Mouse (Mus musculus) heart, postnatal 10 days (tissue): ENCODE measurements around the gene Lpin2. TPM values are rescaled to one million over a fixed set of nuclear protein-coding genes. Genes with fewer than 3 reads are reported as not detected.

Source experiments
- DNase-seq, 2 experiments: peaks; one replicate each; pipeline ENCODE4 v3.0.0; 2021
- intact Hi-C: fragments of 180-260 bp; cut with DNase I; formaldehyde crosslinking; loops from one replicate; pipeline ENCODE4 v1.15.1; 2025
- total RNA-seq, 2 experiments: library from RNA; stranded (reverse); gene quantifications; 2 replicates each; pipeline ENCODE4 v1.2.3; 2021

Gene Lpin2
- total RNA-seq, 2 experiments from 2014 or later = 11.9 to 14.4 TPM

DNA sequence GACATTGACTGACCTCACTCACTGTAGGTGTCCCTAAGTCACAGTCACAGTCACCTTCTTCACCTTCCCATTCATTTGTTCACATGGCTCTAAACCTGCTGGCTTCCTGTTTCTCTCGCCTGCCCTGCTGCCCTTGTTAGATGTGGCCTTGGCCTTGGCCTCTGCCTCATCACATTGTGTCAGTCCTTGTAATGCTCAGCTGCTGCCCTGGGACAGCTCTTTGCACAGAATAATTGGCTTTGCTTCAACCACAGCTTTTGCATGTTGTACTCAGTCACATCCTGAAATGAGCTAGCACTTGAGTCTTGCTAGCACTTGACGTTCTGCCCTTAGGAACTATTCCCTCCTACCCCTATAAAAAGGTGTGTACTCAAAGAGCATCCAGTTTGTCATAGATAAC is 42.2 kb downstream of the Lpin2 start:
- no peak for DNase-seq

DNA sequence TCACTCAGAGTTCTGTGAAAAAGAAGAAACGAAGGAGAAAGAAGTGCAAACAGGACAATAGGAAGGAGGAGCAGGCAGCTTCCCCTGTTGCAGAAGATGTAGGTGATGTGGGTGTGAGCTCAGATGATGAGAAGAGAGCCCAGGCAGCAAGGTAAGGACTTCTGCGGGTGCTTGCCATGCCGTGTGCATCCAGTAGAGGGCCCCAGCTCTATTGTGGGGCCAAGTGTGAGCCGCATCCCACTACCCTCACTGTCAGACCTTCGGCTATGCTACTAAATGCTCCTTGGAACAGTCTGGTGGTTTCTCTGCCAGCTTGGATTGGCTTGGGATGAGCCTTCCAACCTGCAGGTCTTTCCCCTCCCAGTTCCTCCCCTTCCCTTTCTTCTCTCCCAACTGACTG is 42.7 kb downstream of the Lpin2 start:
- DNase-seq = peak; percentile 53 to 66
- intact Hi-C loops = no loop called here

More for the DNA sequence above, 42.2 kb downstream of the Lpin2 start:
- intact Hi-C loops = no loop called here

DNA sequence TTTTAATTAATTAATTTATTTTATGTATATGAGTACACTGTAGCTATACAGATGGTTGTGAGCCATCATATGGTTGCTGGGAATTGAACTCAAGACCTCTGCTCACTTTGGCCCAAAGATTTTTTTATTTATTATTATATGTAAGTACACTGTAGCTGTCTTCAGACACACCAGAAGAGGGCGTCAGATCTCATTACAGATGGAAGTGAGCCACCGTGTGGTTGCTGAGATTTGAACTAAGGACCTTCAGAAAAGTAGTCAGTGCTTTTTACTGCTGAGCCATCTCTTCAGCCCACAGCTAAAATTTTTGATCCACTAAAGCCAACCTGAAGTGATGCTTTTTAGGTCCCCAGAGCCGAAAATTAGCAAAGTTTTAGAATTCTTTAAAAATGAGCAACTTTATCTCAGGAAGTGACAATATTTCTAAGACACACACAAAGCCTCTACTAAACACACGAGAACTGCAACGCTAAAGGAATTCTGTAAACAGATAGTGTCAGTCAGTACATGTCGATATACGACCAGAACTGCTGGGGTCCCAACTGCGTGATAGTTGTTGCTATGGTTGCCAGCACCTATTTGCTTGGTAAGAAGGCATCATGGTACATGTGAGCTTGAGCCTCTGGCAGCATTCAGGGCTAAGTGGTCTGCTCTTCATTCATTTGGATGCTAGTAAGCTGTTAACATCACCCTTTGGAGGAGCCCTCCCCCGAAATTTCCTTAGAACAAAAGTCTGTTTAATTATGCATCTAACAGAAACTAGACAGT is 45.0 kb downstream of the Lpin2 start:
- intact Hi-C loops = no loop called here
- no peak for DNase-seq

DNA sequence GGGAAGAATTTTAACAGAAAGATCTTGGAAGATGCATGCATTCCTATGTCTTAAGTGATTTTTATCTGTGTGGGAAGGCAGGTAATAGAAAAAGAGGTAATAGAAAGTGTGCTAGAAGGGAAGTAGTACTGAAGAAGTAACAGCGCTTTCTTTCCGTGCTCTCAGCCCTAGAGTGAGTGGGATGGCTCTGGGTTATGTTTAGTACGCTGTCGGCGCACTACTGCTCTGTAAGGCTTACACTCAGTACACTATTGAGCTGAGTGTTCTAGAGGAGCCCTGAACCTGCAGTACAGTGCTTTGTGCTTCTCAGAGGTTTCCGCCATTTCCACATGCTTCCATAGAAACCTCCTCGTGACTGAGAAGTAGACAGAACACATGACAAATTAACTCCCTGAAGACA is 46.3 kb downstream of the Lpin2 start:
- intact Hi-C loops = no loop called here
- no peak for DNase-seq

- no peak for DNase-seq
- intact Hi-C loops = no loop called here
Measured at GRCm38 (mm10) chr17:71230108-71230709, 47.8 kb downstream of the Lpin2 start.

DNA sequence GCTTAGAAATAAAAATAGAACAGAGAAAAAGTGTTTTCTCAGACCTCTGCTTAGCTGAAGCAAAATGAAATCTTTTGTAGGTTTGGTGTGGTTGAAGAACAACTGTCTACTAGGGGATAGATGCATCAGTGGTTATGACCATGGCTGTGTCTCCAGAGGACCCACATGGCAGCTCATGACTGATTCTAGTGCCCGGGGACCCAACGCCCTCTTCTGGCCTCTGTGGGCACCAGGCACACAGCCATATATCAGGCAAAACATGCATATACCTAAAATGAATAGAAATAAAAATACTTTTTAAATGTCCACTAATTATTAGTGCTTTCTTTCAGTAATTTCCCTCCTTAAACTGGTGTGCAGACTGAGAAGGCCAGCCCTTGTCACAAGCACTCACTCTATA is 49.6 kb downstream of the Lpin2 start:
- no peak for DNase-seq
- intact Hi-C loops = no loop called here

- no peak for DNase-seq
- intact Hi-C loops = no loop called here
Measured at GRCm38 (mm10) chr17:71233210-71233609, 50.9 kb downstream of the Lpin2 start.

DNA sequence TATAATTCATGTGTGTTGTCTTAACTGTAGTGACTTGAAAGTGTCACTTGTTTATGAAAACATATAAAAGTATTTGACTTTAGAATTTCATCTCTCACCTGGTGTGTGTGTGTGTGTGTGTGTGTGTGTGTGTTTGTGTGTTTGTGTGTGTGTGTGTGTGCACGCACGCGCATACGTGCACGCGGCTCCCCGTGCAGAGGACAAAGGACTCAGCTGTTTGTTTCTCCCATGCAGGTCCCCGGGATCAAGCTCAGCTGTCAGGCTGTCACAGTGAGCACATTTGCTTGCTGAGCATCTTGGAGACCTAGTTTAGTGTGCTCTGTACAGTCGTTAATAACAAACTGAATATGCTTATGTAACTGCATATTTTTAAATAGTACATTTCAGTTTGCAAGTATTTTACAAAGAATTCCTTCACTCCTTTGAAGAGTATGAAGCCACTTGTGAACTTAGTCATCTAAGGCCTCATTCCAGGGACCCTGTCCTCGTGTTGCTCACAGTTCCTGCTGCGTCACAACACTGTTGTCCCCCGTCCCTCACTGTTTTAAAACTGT is 51.8 kb downstream of the Lpin2 start:
- no peak for DNase-seq
- intact Hi-C loops = no loop called here

GRCm38 (mm10) chr17:71235229-71235958 is 53.0 kb downstream of the Lpin2 start:
- intact Hi-C loops = no loop called here

DNA sequence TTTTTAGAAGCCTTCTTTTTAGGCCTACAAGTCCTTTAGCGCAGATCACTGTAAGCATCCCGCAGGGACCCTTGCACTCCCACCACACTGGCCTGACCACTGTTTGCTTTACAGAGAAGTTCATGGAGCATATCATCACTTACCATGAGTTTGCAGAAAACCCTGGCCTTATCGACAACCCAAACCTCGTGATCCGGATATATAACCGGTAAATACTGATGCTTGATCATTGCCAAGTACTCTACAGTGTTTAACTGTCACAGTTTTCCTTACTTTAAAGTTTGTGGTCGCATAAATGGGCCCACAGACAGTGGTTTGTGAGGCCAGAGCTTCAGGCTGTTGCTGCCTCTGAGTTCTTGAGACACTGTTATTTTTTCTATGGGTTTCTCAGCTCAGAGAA is 56.1 kb downstream of the Lpin2 start:
- intact Hi-C loops = no loop called here

More at GRCm38 (mm10) chr17:71235229-71235958, 53.0 kb downstream of the Lpin2 start:
- no peak for DNase-seq

GRCm38 (mm10) chr17:71240811-71241210 is 58.5 kb downstream of the Lpin2 start:
- intact Hi-C loops = no loop called here
- no peak for DNase-seq

More for the DNA sequence above, 56.1 kb downstream of the Lpin2 start:
- DNase-seq = no peak

- DNase-seq = no peak
- intact Hi-C loops = no loop called here
Measured at GRCm38 (mm10) chr17:71242666-71243065, 60.3 kb downstream of the Lpin2 start.

GRCm38 (mm10) chr17:71245133-71245532 is 62.8 kb downstream of the Lpin2 start:
- DNase-seq = no peak

DNA sequence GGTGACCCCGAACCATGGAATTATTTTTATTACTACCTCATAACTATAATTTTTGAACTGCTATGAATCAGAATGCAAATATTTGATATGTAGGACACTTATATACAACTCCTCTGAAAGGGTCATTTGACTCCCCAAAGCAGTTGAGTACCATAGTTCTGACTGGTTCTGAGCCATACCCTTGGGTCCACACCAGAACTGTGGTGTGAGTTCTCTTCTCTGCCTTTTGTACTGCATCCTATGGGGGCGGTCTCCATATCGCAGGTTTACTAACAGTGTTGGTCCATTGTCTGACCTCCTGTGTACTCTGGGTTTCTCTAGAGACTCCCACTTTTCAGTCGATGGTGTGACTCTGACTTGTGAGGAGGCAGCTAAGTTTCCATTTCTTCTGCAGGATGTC is 63.7 kb downstream of the Lpin2 start:
- DNase-seq = no peak
- intact Hi-C loops = no loop called here

More at GRCm38 (mm10) chr17:71245133-71245532, 62.8 kb downstream of the Lpin2 start:
- intact Hi-C loops = no loop called here

GRCm38 (mm10) chr17:71248963-71249362 is 66.6 kb downstream of the Lpin2 start:
- intact Hi-C loops = no loop called here

DNA sequence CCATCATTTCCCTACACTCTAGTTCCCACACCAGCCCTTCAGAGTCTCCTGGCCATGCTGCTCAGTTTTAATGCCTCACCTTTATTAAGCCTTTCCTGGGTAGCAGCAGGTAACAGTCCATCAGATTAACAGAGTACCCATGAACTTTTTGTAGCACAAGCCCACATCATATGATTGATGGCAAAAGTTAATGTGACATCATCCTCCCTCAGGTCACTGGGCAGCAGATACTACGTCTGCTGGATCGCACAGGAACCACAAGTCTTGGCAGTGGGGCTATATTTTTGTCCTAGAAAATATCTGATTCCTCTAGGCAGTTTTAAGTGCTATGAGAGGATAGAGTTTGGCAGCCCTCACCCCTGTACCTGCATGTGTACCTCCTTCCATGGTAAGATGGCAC is 67.7 kb downstream of the Lpin2 start:
- no peak for DNase-seq
- intact Hi-C loops = loop anchor here (5.0 kb wide), 1 partner anchor 37 kb away; no protein-coding TSS in a partner anchor

More at GRCm38 (mm10) chr17:71248963-71249362, 66.6 kb downstream of the Lpin2 start:
- peak; percentile 56 to 62 for DNase-seq

DNA sequence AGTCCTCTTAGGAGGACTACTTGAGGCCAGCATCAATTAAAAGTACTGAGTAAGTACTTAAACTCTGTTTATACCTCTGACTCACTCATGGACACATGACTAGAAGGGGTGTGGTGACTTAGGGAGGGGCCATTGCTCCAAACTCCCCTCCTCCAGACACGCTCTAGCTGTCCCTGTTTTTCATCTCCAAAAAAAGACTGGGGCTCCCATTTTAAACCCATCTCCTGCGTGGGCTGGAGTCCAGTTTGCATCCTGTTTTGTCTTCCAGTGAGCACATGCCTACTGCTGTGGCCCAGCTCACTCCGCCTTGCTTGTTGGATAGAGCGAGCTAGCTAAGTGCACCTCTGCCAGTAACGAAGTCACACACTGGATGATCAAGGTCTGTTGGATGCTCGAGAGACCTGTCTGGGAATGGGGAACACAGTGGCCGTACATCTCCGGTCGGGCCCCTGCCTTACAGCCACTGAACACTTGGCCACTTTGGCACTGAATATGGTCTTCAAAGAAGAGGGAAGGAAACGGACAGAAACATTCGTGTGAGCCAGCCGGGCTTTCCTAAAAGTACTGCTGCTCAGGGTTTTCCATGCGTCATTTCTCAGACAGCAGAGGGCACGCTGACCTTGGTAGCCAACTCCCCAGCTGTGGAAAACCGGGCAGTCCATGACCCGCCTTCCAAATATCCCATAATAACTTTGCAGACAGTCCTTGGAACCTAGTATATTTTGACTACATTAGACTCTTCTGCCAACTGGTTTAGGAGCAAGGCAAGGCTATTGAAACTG is 68.7 kb downstream of the Lpin2 start:
- intact Hi-C loops = loop anchor here (5.0 kb wide), 1 partner anchor 36 kb away; no protein-coding TSS in a partner anchor

GRCm38 (mm10) chr17:71251601-71252001 is 69.2 kb downstream of the Lpin2 start:
- peak; percentile 48 to 51 for DNase-seq
- intact Hi-C loops = loop anchor here (5.0 kb wide), 1 partner anchor 36 kb away; no protein-coding TSS in a partner anchor

More for the DNA sequence above, 68.7 kb downstream of the Lpin2 start:
- DNase-seq = peak; percentile 73 to 80

DNA sequence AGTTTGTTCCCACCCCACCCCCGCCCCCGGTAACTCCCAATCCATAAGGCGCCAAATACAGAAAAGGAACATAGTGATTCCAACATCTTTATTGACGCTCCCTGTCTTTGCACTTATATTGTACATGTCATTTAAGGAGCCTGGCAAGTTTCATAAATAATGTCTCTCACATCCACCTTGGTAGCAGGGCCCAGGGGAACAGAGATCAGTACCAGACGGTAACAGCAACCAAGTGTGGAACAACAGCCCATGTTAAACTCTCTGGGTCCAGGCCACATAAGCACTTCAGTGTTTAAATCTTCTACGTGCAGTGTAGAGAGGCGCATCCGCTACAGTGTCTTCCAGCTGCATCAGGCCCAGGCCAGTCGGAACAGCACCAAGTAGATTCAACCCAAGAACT is 69.7 kb downstream of the Lpin2 start:
- intact Hi-C loops = loop anchor here (5.0 kb wide), 1 partner anchor 35 kb away; no protein-coding TSS in a partner anchor
- no peak for DNase-seq

DNA sequence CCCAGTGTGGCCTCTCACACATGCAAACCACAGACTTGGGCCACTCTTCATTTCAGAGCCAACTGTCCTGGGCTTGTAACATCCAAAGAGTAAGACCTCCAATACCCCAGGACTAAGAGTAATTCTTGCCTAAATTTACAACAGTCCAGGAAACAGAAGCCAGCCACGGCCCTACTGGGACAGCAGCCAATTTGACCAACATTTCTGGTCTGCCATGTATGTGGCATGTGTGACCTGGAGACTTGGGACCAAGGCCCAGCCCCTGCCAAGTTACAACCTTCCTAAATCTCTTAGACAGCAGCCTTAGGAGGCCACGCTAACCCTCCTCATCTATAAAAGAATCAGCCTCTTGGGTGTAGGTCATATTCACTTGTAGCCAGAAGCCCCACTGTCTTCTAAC is 71.0 kb downstream of the Lpin2 start:
- intact Hi-C loops = loop anchor here (5.0 kb wide), 1 partner anchor 34 kb away; no protein-coding TSS in a partner anchor
- peak in 1 of 2 experiments; percentile 18 for DNase-seq
